Mouse (Mus musculus) adrenal gland (tissue): ENCODE data around the gene Fbxo27.
"Not testable (repeated sequence)": the region's sequence is repeated elsewhere in the genome, so short reads cannot be mapped to it uniquely, and the experiment has no call there.

ENCODE experiments used
- intact Hi-C: fragments of 180-260 bp; cut with DNase I; formaldehyde crosslinking; loops from one replicate; pipeline ENCODE4 v1.15.1; 2025

The Fbxo27 gene

DNA sequence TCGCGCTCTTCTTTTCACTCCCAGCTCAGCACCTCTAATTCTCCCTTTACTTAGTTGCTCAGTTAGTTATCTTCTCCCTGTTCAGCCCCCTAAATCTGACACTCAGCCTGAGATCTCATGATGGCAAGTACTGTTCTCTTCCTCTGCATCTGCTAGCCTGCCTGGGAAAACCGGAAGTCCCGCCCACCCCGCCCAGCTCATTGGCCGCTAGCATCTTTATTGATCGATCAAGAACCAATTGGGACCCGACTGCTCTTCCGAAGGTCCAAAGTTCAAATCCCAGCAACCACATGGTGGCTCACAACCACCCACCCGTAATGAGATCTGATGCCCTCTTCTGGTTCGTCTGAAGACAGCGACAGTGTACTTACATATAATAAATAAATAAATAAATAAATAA is 8.7 kb downstream of the Fbxo27 start:
- intact Hi-C loops: not testable (repeated sequence)

DNA sequence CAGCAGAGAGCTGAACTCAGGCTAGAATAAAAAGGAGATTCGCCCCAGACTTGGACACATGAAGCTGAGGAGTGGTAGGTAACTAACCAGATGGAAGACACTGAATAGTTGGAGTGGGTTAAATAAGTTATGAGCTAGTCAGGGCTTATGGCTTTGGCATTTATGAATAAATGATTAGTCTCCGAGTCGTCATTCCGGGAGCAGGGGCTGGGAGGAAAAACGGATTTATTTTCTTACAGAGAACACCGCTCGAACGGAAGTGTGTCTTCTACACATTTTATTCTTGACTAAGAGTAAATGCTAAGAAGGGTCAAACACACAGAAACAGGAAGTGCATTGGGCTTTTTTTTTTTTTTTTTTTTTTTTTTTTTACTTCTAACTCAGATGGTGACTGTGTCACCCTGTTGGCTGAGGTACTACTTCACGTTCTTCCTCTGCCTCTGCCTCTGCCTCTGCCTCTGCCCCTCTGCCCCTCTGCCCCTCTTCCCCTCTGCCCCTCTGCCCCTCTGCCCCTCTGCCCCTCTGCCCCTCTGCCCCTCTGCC is 10.0 kb downstream of the Fbxo27 start:
- intact Hi-C loops: no loop called here

DNA sequence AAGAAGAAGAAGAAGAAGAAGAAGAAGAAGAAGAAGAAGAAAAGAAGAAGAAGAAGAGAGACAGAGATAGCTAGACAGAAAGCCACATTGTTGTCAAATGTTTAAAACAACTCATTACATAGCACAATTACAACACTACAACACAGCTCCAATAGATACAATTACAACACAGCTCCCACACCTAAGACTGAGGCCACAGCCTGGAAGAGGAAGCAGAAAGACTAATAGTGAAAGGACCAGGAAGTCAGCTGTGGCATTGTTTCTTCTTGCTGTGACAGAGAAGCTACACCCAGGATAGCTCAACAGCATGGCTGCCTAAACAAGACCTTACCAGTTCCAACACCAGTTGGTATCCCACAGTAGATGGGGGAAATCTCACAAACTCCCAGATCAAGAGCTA is 16.8 kb downstream of the Fbxo27 start:
- intact Hi-C loops: no loop called here

DNA sequence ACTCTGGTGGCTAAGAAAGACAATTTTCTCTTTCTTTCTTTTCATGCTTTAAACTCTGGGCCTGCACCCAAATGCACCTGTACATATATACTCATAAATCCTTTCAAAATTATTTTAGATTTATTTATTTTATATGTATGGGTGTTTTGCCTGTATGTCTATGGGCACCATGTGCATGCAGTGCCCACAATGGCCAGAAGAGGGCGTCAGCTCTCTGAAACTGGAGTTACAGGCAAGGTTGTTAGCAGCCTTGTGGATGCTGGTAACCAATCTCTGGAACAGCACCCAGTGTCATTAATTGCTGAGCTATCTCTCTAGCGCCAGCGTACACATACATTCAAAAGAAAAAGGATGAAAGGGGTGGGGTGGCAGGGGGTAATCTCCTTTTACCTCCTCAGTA is 18.3 kb downstream of the Fbxo27 start:
- intact Hi-C loops: no loop called here

DNA sequence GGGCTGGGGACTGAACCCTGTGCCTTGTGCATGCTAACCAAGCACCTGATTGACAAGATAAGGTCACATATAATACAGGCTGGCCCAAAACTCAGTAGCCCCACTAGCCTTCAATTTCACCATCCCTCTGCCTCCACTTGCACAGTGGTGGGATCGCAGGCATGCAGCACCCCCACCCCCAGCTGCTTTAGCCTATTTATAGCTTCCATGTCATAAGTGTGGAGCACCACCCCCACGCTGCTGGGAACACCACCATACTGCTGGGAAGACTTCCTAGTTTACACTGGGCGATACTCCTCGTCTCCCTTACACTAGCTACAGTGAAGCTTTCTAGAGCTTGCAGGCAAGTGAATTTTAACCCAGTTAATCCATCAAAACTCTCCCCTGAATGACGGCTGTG is 22.0 kb downstream of the Fbxo27 start:
- intact Hi-C loops: no loop called here

DNA sequence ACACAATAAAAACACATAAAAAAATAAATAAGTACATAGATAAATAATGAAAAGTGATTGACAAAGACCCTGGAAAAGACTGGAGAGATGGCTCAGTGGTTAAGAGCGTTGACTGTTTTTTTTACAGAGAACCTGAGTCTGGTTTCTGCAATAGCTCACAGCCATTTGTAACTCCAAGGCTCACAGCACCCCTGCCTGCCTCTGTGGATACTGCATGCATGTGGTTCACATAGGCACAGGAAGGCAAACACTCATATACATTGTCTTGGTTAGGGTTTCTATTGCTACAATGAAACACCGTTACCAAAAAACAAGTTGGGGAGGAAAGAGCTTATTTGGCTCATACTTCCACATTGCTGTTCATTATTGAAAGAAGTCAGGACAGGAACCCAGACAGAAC is 22.9 kb downstream of the Fbxo27 start:
- intact Hi-C loops: no loop called here

DNA sequence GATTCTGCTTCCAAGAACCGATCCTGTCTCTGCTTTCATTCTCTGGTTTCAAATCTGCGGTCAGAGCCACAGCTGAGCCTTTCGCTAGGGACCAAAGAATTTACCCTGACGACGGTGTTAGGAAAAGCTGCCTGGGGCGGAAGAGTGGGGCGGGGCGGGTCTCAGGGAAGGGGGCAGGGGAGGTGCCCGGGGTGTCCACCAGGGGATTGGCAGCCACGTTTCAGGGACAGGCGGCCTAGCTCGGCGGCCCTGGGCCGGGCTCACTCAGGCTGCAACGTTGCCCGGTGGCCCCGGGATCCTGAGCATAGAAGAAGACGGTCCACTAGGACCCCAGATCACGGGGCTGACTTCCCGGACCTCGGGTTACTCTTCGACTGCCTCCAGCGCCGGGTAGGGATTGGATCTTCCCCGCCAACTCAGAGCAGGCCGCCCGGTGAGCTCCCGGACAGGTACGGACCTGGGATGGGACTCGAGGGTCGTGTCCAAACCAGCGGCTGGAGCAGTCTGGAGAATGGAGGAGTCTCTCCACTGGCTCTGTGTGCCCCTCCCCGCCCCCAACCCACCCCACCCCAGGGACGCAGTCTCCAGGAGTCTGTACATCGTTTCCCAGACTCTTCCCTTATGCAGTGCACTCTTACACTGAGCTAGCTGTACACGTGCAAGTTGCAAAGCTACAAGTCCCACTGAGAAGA is 24.1 kb downstream of the Fbxo27 start, which contains the start of gene Fbxo17:
Gene Fbxo17 (plus strand): TSS at position 215 of the 692 bp plus-strand sequence.
- intact Hi-C loops: no loop called here

DNA sequence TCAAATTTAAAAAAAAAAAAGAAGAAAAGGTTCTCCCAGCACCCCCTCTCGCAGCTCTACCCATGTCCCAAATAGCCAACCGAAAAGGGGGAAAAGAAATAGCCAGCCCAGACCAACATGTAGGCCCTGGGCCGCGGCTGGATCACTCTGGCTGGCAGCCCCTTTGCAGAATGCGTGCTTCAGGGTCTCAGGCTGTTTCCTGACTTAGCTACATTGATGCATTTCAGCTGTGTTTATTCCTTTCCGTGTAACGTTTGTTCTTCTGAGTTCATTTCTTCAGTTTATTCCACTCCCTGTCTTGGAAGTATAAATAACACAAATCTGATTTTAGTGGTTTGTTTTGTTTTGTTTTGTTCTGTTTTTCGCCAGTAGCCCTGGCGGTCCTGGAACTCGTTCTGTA is 25.1 kb downstream of the Fbxo27 start:
- intact Hi-C loops: no loop called here

DNA sequence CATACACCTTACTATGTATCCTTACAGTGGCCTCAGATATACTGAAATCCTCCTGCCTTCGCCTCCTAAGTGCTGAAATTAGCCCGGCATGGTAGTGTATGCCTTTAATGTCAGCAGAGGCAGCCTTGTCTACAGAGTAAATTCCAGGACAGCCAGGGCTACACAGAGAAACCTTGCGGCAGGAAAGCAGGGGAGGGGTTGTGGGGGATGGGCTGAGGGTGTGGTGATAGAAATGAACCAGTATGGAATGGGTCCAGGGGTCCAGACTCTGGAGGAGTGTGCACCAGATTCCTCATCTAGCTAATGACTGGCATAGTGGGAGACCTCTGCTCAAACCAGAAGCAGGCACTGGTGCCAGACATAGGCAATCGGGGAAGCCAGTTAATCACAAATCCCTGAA is 26.5 kb downstream of the Fbxo27 start:
- intact Hi-C loops: no loop called here

DNA sequence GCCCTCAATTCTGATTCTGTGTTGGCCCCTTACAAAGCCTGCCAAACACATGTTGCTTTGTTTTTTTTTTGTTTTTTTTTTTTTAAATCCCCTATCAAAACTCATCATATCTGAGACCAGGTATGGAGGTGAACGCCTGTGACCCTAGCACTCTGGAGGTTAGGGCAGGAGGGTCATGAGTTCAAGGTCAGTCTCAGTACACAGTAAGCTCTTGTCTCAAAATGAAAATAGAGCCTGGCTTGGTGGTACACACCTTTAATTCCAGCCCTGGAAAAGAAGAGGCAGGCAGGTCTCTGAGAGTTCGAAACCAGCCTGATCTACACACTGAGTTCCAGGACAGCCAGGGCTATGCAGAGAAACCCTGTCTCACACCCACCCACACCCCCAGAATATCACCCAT is 27.0 kb downstream of the Fbxo27 start:
- intact Hi-C loops: no loop called here

DNA sequence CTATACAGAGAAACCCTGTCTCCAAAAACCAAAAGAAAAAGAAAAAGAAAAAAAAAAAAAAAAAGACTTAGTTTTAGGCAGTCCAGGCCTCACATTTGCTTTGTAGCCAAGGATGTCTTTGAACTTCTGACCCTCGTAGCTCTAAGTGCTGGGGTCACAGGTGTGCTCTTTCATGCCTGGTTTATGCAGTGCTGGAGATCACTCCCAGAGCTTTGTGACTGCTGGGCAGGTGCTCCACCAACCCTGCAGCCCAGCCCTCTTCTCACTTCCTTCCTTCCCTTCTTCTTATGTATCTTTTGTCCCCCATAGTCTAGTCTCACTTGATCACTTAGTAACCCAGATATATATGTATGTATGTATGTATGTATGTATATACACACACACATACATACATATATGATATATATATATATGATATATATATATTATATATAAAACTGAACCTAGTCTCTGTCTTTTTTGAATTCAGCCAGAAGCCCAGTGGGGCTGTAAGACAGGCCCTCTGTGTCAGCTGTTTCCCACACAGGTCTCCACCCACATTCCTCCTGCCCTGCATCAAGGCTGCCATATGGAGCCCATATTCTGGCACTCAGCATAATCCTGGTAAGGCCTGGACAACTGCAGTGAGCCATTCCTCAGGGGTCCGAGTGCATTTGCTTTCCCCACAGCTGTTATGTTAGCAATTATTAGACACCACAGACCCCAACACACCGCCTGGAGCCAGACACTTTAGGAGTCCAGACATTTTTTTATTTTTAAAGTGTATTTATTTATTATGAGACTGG is 28.3 kb downstream of the Fbxo27 start:
- intact Hi-C loops: no loop called here

DNA sequence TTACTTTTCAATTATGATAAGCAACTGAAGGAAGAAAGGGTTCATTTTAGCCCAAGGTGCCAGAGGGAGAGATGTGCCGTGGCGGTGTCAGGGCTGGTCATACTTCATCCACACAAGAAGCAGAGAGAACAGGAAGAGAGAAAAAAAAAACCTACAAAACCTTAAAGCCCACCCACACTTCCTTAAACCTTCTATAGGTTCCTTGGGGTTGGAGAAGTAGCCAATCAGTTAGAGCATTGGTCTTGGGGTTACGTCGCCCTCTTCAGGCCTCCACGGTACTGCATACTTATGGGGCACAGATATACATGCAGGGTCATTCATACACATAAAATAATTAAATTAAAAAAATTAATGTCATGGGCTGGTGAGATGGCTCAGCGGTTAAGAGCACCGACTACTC is 29.4 kb downstream of the Fbxo27 start:
- intact Hi-C loops: no loop called here

DNA sequence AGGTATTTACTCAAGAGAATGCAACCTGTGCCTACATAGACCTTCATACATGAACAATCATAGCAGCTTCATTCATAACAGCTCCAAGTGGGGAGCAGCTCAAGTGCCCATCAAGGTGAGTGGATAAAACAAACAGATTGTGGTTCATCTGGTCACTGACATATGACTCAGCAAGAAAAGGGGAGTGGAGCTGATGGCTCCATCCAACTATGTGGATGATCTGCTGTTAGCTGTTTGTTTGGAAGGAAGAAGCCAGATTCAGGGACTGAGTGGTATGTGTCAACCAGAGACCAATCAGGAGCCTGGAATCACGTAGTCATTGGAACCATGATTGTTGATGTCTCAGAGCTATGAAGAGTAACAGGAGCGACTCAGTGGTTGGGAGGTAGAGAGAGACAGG is 32.0 kb downstream of the Fbxo27 start:
- intact Hi-C loops: loop anchor here (5.0 kb wide), 1 partner anchor 277 kb away; no protein-coding TSS in a partner anchor

DNA sequence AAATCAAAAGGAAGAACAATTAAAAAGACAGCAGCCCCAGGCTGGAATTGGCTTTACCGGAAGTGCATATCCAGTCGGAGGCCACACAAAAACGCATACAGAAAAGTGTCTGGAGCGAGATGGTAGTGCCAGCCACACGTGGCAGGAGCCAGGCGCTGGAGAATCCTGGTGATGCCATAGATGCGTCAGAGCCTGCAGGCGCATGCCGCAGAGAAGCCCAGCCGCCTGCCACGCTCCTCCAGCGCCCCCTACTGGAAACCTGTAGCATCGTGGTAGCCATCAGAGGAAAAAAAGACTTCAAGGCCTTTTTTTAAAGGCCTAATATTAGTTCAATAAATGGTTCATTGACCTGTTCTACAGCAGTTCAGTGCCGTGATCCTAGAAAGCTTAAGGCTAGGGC is 34.0 kb downstream of the Fbxo27 start:
- intact Hi-C loops: loop anchor here (2.0 to 5.0 kb wide), 2 partner anchors 124 to 279 kb away; no protein-coding TSS in a partner anchor

DNA sequence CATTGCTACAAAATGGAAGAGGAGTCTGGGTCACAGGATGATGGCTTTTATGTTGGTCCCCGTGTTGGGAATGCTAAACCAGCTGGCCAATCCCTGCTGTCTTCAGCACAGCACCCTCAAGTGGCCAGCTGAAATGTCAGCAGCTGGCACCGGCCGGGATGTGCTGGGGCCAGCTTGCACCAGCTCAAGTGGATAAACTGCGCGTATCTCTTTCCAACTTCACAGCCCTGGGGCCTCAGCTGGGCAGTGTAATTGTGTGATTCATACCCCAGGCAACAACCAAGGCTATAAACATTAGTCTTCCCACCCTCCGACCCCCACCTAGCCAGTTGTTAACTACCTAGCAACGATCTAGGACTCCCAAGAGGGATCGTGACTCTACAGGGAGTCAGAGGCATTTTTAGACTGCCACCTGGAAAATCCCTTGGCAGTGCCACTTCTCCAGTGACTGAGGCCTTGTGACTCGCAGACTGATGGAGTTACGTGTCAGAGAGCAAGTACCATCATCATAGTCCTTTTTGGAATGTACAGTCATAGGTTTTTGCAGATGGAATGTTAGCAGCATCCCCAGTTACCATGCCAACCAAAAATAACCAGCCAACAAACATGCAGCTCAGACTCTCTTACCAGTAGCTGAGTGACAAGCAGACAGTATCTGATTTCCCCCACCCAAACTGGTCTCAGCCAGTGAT is 35.1 kb downstream of the Fbxo27 start:
- intact Hi-C loops: loop anchor here (2.0 to 5.0 kb wide), 2 partner anchors 125 to 280 kb away; no protein-coding TSS in a partner anchor

DNA sequence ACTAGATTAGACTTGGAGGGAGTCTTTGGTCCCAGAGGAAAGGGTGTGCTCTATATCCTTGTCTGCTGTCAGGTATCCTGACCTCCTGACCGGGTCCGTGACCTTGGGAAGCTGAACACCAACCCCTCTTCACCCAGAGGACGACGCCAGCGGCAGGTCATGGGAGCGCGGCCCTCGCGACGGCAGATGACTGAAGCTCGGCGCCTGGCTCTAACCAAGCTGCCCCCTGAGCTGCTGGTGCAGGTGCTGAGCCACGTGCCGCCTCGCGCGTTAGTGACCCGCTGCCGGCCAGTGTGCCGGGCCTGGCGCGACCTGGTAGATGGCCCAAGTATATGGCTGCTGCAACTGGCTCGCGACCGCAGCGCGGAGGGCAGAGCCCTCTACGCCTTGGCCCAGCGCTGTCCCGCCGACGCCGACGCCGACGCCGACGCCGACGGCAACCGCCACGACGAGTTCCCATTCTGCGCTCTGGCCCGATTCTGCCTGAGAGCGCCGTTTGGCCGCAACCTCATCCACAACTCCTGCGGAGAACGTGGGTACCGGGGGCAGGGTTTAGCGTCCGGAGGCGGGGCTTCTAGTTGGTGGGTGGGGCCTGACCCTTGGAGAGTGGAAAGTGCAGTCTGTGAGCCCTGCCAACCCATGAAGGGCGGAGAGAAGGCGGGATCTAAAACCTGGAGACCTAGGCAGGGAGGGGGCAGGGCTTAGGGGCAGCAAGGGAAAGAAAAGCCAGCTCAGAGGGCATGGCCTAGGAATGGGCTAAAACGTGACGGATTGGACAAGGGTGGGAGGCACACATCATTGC is 39.9 kb downstream of the Fbxo27 start:
- intact Hi-C loops: no loop called here

DNA sequence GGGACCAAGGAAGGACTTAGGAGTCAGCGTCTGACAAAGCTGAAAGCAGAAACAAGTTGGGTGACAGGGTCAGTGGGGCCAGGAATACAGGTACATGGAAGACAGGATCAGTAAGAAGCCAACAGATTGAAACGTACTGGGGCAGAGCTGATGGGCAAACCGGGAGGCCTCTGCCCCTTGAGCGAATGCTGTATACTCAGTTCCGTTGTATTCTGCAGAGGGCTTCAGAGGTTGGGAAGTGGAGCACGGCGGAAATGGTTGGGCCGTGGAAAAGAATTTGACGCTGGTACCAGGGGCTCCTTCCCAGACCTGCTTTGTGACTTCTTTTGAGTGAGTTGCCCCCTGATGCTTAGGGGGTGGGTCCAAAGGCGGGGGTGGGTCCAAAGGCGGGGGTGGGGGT is 40.6 kb downstream of the Fbxo27 start:
- intact Hi-C loops: no loop called here

DNA sequence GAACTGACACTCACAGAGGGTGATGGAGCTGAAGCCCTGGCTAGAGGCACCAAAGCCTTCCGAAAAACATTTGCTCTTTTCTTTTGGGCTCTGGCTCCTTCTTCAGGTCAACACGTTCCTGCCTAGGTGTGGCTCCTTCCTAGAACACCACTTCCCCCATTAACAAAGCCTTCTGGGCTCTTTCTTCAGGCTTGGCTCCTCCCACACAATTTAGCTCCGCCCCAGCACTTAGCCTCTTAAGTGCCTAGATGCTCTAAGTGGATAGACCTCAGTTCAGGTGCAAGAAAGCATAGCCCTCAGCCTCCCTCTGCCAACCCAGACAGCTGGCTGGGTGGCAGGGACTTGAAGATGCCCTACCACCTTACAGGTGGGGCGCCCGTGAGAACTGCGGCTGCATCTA is 43.1 kb downstream of the Fbxo27 start:
- intact Hi-C loops: no loop called here

DNA sequence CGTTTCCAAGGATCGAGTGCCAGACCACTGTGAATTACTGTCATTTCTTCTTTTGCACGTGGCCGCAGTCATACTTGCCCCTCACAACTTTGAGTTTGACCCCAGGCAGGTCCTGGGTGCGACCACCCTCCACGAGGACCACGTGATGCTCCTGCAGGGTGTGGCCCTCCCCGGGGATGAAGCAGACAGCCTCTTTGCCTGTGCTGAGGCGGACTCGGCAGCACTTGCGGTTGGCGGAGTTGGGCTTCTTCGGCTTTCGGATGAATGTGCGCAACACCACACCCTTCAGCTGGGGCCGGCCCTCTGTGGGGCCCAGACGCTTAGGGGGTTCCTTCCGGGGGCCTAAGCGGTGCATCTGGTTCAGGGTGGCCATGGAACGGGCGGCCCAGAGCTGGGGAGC is 47.2 kb downstream of the Fbxo27 start:
- intact Hi-C loops: no loop called here

DNA sequence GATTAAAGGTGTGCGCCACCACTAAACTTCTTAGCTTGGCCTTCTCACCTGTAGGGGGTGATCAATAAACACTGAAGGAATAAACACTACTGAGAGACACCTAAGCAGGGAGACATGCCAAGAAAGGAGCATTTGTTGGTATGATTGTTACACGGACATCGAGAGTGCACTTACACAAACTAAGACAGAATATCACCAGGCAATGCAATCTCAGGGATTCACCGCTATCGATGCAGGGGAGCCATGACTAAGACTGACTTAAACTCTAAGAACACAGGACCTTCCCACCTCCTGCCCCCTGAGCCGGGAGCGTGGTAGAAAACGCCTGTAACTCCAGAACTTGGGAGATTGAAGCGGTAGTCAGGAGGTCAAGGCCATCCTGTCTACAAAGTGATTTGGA is 48.3 kb downstream of the Fbxo27 start:
- intact Hi-C loops: no loop called here

DNA sequence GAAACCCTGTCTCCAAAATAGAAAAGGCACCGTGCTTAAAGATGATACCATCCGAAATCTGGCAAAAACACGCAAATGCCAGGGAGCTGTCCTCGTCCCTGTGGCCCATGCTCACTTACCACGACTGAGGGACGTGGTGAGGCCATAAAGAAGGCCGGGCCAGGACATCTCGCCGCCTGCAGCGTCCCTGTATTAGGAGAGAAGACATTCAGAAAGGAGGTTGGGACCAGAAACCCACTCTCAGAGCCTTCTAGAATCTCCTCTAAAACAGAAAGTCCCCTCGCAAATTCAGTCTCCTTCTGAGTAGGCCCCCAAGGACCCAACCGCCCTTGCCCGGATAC is 48.7 kb downstream of the Fbxo27 start:
- intact Hi-C loops: no loop called here
